Mouse (Mus musculus) monocyte, adult 5-6 weeks (primary cell): Measurements from ENCODE around the gene Glra2. TPM values are rescaled to one million over a fixed set of nuclear protein-coding genes. Genes with fewer than 3 reads are reported as not detected.
"Not testable (repeated sequence)": the region's sequence is repeated elsewhere in the genome, so short reads cannot be mapped to it uniquely, and the experiment has no call there.

Experiments
- ATAC-seq: fragments of 153-309, 156-312 bp; replicated peaks from 2 replicates; pipeline ENCODE4 v1.8.0; 2017; ENCODE audit warnings: mild to moderate bottlenecking; ENCODE audit not compliant: low TSS enrichment, insufficient number of reproducible peaks, severe bottlenecking, poor library complexity, low FRiP score
- total RNA-seq: library from RNA; stranded (forward); fragments of 200-1000, 200-491, 200-594 nt; gene quantifications from 3 replicates; pipeline ENCODE4 v1.2.3, GENCODE M21; 2017

Gene Glra2
- not detected in 3 replicates for total RNA-seq

- ATAC-seq, result no peak
Observed at GRCm38 (mm10) chrX:165326939-165327698, at the start of gene Glra2. Gene Glra2 (minus strand): TSS chrX:165327393.

GRCm38 (mm10) chrX:165362798-165363197 lies 35.6 kb upstream of the Glra2 start:
- no peak for ATAC-seq

- no peak for ATAC-seq
Observed at GRCm38 (mm10) chrX:165344611-165345010, 17.4 kb upstream of the Glra2 start.

- ATAC-seq, result no peak
Observed at GRCm38 (mm10) chrX:165327699-165328333, 623 bp upstream of the Glra2 start.

GRCm38 (mm10) chrX:165193550-165193949 lies 133.6 kb downstream of the Glra2 start:
- no peak for ATAC-seq

- no peak for ATAC-seq
Observed at GRCm38 (mm10) chrX:165191170-165191569, 136.0 kb downstream of the Glra2 start.

DNA sequence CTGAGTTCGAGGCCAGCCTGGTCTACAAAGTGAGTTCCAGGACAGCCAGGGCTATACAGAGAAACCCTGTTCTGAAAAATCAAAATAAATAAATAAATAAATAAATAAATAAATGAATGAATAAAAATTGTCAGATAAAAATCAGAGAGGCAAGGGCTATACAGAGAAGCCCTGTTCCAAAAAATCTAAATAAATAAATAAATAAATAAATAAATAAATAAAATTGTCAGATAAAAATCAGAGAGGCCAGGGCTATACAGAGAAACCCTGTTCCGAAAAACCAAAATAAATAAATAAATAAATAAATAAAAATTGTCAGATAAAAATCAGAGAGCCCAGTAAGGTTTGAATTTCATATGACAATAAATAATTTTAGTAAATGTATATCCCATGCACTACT lies 144.2 kb downstream of the Glra2 start:
- not testable (repeated sequence) for ATAC-seq

- no peak for ATAC-seq
Observed at GRCm38 (mm10) chrX:165156549-165156948, 170.6 kb downstream of the Glra2 start.

DNA sequence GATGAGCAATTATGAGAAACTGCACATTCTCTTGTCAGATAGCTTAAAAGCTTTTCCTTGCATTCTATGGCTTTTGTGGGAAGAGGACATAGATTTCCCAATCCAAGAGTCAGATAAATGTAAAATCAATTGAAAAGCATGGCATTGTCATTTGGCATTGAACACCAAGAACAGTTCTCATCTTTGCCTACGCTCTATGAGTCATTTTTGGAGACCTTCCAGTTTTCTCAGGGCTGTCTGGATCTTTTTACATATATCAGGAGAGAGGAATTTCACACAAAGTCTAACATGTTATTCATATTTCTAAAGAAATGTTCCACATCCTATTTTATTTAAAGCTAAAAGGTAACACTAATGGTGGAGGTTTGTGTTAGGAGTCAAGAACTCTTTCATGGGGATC lies 223.0 kb downstream of the Glra2 start:
- ATAC-seq, result no peak
